Mouse (Mus musculus): ENCODE measurements around the gene Rxfp1. TPM values are rescaled to one million over a fixed set of nuclear protein-coding genes. Genes with fewer than 3 reads are reported as not detected.
"Not testable (repeated sequence)": the region's sequence is repeated elsewhere in the genome, so short reads cannot be mapped to it uniquely, and the experiment has no call there.

Gene Rxfp1
- total and polyA plus RNA-seq, 2 experiments from 2014 or later, result 5.4 to 18.4 TPM

DNA sequence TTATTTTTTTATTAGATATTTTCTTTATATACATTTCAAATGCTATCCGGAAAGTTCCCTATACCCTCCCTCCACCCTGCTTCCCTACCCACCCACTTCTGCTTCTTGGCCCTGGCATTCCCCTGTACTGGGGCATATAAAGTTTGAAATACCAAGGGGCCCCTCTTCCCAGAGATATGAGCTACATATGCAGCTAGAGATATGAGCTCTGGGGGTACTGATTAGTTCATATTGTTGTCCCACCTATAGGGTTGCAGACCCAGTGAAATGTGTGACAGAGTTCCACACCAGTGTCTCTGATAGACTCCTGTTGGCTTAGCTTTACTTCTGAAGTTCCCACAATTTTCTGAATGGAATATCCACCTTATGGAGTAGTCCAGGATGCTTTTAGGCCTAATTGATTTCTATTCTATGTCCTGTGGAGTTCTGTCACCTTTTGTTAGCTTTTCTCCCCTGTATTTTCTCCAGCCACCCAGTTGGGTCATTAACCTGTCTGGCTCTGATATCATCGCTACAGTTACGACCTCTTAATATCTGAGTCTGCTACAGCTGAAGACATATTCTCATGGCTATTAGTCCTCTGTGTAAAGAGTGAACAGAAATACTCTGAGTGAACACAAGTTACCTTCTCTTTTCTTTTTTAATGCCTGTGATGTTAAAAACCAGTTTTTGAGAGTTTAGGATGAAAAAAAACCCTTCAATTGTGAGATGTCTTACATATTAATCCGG is 16.8 kb downstream of the Rxfp1 start:
- 81% methylated on average over 4 of the region's 4 CpGs for WGBS
- H3K4me1 ChIP-seq (ENCODE audit: control insufficient read depth, insufficient read depth), result no peaks in the 10 kb centered on the region
- no peaks in the 10 kb centered on the region for H3K36me3 ChIP-seq (replicated peaks; ENCODE audit: control insufficient read depth, insufficient read depth, low read length)
- H3K4me2 ChIP-seq (ENCODE audit: low read depth, low read length), result no peak overlapping the region
- no peaks in the 10 kb centered on the region for H3K9me3 ChIP-seq (replicated peaks; ENCODE audit: control insufficient read depth, low read length)
- no peak for TF ChIP-seq CTCF (IDR thresholded peaks at IDR 0.05; ENCODE audit: low read depth)
- TF ChIP-seq EP300 (IDR thresholded peaks at IDR 0.05; ENCODE audit: low read depth), result no peak
- no peak overlapping the region for H3K27ac ChIP-seq (ENCODE audit: low read depth)
- no peak for ATAC-seq (ENCODE audit: insufficient read depth, low read depth)
- no peak overlapping the region for H3K9ac ChIP-seq (replicated peaks; ENCODE audit: low read depth, low read length)
- H3K27me3 ChIP-seq (ENCODE audit: control insufficient read depth, insufficient read depth, low read length), result no peaks in the 10 kb centered on the region
- DNase-seq (ENCODE audit: low spot score), result no peak
- H3K4me3 ChIP-seq (ENCODE audit: low read depth, low read length), result no peak overlapping the region

DNA sequence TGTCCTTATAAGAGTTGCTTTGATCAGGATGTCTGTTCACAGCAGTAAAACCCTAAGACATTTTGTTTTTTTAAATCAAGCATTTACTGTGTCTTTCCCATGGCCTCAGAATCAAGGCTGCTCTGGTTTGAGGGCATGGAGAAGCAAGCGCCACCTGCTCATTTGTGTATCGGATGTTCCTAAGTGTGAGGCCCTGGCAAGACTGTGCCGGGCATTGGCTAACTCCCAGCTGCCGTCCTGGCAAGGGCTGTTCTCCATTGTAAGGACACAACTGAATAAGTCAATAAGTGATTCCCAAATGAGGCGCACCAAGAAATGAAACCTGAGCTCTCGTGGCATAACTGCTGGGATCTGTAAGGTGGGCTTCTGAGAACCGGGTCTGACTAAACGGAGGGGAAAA is 31.2 kb downstream of the Rxfp1 start:
- Histone ChIP-seq H3K27me3 (ENCODE audit: control insufficient read depth, insufficient read depth, low read length) (no peaks in the 10 kb centered on the region), H3K4me2 (ENCODE audit: low read depth, low read length) (no peak overlapping the region), H3K4me1 (ENCODE audit: control insufficient read depth, insufficient read depth) (no peaks in the 10 kb centered on the region), H3K36me3 (replicated peaks; ENCODE audit: control insufficient read depth, insufficient read depth, low read length) (no peaks in the 10 kb centered on the region), H3K4me3 (ENCODE audit: low read depth, low read length) (no peak overlapping the region), H3K9ac (replicated peaks; ENCODE audit: low read depth, low read length) (no peak overlapping the region), H3K9me3 (replicated peaks; ENCODE audit: control insufficient read depth, low read length) (no peaks in the 10 kb centered on the region), H3K27ac (ENCODE audit: low read depth) (no peak overlapping the region)
- DNase-seq (ENCODE audit: low spot score), result no peak
- no peak for ATAC-seq (ENCODE audit: insufficient read depth, low read depth)
- WGBS, result 91% methylated on average over 8 of the region's 8 CpGs
- TF ChIP-seq CTCF (IDR thresholded peaks at IDR 0.05; ENCODE audit: low read depth) (no peak), EP300 (IDR thresholded peaks at IDR 0.05; ENCODE audit: low read depth) (no peak)

DNA sequence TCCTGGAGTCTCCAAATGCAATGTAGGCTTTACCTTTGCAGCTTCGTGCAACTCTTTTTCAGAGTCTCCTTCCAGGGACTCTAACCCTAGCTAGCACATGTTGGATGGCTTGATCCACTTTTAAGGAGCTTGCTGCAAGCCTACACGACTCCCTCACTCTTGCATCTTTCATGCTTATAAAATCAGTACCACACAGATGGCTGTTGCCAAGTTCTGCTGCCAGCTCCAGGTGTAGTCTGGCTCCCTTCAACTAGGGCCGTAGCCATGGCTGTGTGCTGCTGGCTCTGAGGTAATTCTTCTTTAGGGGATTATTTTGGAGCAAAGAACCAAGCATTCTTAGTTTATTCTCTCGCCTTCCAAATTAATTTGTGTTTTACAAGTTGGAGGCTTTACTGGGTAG is 34.5 kb downstream of the Rxfp1 start:
- Histone ChIP-seq H3K27me3 (ENCODE audit: control insufficient read depth, insufficient read depth, low read length) (no peaks in the 10 kb centered on the region), H3K27ac (ENCODE audit: low read depth) (no peak overlapping the region), H3K4me2 (ENCODE audit: low read depth, low read length) (no peak overlapping the region), H3K9me3 (replicated peaks; ENCODE audit: control insufficient read depth, low read length) (no peaks in the 10 kb centered on the region), H3K4me1 (ENCODE audit: control insufficient read depth, insufficient read depth) (no peaks in the 10 kb centered on the region; the same call in 1 of the 2 replicates), H3K36me3 (replicated peaks; ENCODE audit: control insufficient read depth, insufficient read depth, low read length) (no peaks in the 10 kb centered on the region), H3K4me3 (ENCODE audit: low read depth, low read length) (no peak overlapping the region), H3K9ac (replicated peaks; ENCODE audit: low read depth, low read length) (no peak overlapping the region)
- ATAC-seq (ENCODE audit: insufficient read depth, low read depth) (no peak), DNase-seq (ENCODE audit: low spot score) (no peak)
- TF ChIP-seq EP300 (IDR thresholded peaks at IDR 0.05; ENCODE audit: low read depth), result no peak
- no peak for TF ChIP-seq CTCF (IDR thresholded peaks at IDR 0.05; ENCODE audit: low read depth)
- 81% methylated on average over 4 of the region's 4 CpGs for WGBS

DNA sequence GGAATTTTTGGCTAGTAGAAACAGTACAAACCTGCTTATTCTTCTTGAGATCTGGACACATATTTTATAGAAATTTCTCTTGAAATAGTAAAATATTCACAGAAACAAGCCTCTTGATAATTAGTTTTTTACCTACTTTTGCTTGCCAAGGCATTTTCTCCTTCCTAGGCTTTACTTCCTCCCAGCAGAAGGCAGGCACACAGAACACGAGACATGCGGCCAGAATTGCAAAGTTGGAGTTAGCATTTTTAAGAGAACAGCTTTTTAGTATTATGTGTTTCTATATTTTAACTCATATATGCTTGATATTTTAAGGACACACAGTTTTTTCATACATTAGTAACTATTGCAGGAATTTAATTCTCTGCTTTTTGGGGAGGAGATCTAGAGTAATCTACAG is 45.7 kb downstream of the Rxfp1 start:
- Histone ChIP-seq H3K4me3 (ENCODE audit: low read depth, low read length) (no peak overlapping the region), H3K4me2 (ENCODE audit: low read depth, low read length) (no peak overlapping the region), H3K36me3 (replicated peaks; ENCODE audit: control insufficient read depth, insufficient read depth, low read length) (no peaks in the 10 kb centered on the region), H3K27ac (ENCODE audit: low read depth) (no peak overlapping the region), H3K4me1 (ENCODE audit: control insufficient read depth, insufficient read depth) (0 out of 2 replicates have a peak, but pooled peaks cover 5% of the 10 kb centered on the region), H3K9me3 (replicated peaks; ENCODE audit: control insufficient read depth, low read length) (0 out of 2 replicates have a peak, but pooled peaks cover 8% of the 10 kb centered on the region), H3K9ac (replicated peaks; ENCODE audit: low read depth, low read length) (no peak overlapping the region), H3K27me3 (ENCODE audit: control insufficient read depth, insufficient read depth, low read length) (no peaks in the 10 kb centered on the region)
- WGBS, result 83% methylated on average over 2 of the region's 2 CpGs
- no peak for TF ChIP-seq EP300 (IDR thresholded peaks at IDR 0.05; ENCODE audit: low read depth)
- no peak for TF ChIP-seq CTCF (IDR thresholded peaks at IDR 0.05; ENCODE audit: low read depth)
- DNase-seq (ENCODE audit: low spot score) (no peak), ATAC-seq (ENCODE audit: insufficient read depth, low read depth) (no peak)

DNA sequence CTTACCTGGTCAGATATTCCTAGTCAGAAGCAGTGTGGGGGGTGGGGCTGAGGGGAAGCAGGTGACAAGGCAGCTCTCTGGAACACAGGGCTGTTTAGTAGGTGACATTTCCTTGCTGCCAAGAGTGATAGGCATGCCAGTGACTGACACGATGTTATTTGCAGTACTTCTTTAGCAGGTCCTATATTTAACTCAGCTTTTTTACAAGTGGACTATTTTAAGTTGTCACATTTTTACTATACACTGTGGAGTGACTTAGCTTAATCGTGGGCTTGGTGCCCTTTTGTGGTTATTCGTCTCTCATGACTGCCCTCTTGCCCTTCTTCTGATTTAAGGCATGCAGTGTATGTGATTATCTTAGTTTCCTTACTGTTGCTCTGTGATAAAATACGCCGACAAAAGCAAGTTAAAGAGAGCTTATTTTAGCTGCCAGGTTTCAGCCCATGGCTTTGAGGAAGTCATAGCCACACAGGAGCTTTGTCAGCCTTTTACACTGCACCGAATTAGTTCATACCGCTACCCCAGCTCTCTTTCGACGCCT is 47.5 kb downstream of the Rxfp1 start:
- ATAC-seq (ENCODE audit: insufficient read depth, low read depth), result peak; percentile 93
- H3K4me2 ChIP-seq (ENCODE audit: low read depth, low read length), result 0 out of 2 replicates have a peak overlapping the region, but pooled peaks have one; percentile 21
- peak; percentile 88 for DNase-seq (ENCODE audit: low spot score)
- H3K27ac ChIP-seq (ENCODE audit: low read depth), result peak overlapping the region; percentile 95
- H3K9ac ChIP-seq (replicated peaks; ENCODE audit: low read depth, low read length), result no peak overlapping the region
- no peaks in the 10 kb centered on the region for H3K27me3 ChIP-seq (ENCODE audit: control insufficient read depth, insufficient read depth, low read length)
- H3K36me3 ChIP-seq (replicated peaks; ENCODE audit: control insufficient read depth, insufficient read depth, low read length), result no peaks in the 10 kb centered on the region
- H3K4me3 ChIP-seq (ENCODE audit: low read depth, low read length), result no peak overlapping the region
- peak; percentile 66; the same call in 1 of the 2 replicates for TF ChIP-seq EP300 (IDR thresholded peaks at IDR 0.05; ENCODE audit: low read depth)
- TF ChIP-seq CTCF (IDR thresholded peaks at IDR 0.05; ENCODE audit: low read depth), result no peak
- WGBS, result 36% methylated on average over 9 of the region's 9 CpGs
- H3K9me3 ChIP-seq (replicated peaks; ENCODE audit: control insufficient read depth, low read length), result 0 out of 2 replicates have a peak, but pooled peaks cover 12% of the 10 kb centered on the region
- 0 out of 2 replicates have a peak, but pooled peaks cover 5% of the 10 kb centered on the region for H3K4me1 ChIP-seq (ENCODE audit: control insufficient read depth, insufficient read depth)

DNA sequence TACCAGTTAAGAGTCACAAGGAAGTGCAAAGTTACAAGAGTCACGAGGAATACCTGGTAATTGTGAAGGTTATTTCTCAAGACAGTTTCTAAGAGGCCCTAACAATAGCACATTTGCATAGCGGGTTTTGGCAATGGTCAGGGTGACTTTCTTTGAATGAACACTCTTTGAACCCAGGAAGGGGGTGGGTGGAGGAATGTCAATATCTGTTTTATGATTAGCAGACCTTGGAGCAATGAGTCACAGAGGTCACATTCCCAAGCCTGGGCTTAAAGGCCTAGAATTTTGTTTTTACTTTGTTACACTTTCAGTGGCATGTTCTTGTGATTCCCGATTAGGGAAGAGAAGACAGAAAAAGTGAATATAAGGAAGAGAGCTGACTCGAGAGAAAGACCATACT is 49.6 kb downstream of the Rxfp1 start:
- not testable (repeated sequence) for H3K4me1 ChIP-seq (ENCODE audit: control insufficient read depth, insufficient read depth); DNase-seq (ENCODE audit: low spot score); H3K4me2 ChIP-seq (ENCODE audit: low read depth, low read length); H3K27ac ChIP-seq (ENCODE audit: low read depth); ATAC-seq (ENCODE audit: insufficient read depth, low read depth); H3K36me3 ChIP-seq (replicated peaks; ENCODE audit: control insufficient read depth, insufficient read depth, low read length); H3K4me3 ChIP-seq (ENCODE audit: low read depth, low read length); H3K9ac ChIP-seq (replicated peaks; ENCODE audit: low read depth, low read length); H3K27me3 ChIP-seq (ENCODE audit: control insufficient read depth, insufficient read depth, low read length)
- WGBS, result 80% methylated on average over 4 of the region's 4 CpGs
- 0 out of 2 replicates have a peak, but pooled peaks cover 12% of the 10 kb centered on the region for H3K9me3 ChIP-seq (replicated peaks; ENCODE audit: control insufficient read depth, low read length)

All from heart, postnatal 0 days (tissue).